In the genomic region with DNA sequence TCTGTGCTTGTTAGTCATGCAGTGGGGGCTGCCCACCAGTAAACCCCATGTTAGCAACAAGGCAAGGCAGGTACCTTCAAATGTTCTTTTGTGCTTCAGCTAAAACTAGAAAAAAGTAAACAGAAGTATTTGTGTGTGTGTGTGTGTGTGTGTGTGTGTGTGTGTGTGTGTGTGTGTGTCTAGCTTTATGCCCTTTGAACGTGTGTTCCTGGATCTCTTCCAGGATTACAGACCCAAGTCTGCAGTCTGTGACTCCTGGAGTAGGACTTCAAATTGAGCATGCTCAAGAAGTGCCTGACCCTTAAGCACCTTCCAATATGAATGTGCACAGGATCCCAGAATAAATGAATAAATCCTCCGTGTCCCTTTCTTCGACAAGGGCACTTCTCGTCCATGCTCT, we compare ENCODE assay signal across 39 mouse cellular contexts. TPM values are rescaled to one million over a fixed set of nuclear protein-coding genes. Genes with fewer than 3 reads are reported as not detected.
"Had no signal": no experiment of that assay in that cellular context is flagged by ENCODE, and none has a peak within 500 bp of the region (broad histone marks: within the 10 kb centered on the region; RNA-seq: fewer than 3 reads in every experiment).

No protein-coding gene starts in this region.

- H3K4me3 ChIP-seq: forebrain, embryonic 15.5 days; heart, adult 2 months; heart, embryonic 13.5 days; heart, embryonic 15.5 days; hindbrain, embryonic 13.5 days; hindbrain, embryonic 15.5 days; limb, embryonic 13.5 days; limb, embryonic 15.5 days had no signal

- H3K9ac ChIP-seq: forebrain, embryonic 15.5 days; forebrain, postnatal 0 days; heart, embryonic 13.5 days; heart, embryonic 15.5 days; hindbrain, embryonic 13.5 days; hindbrain, embryonic 15.5 days; limb, embryonic 13.5 days; limb, embryonic 15.5 days; liver, embryonic 14.5 days had no signal

- DNase-seq: forebrain, postnatal 0 days; gastrocnemius, postnatal 14 days; gastrocnemius, postnatal 36 days; heart, adult 2 months; heart, postnatal 14 days; heart, postnatal 36 days; kidney, adult 11 months; layer of hippocampus, adult 9-11 months; layer of hippocampus, postnatal 36 days; left cerebral cortex, postnatal 4 days; lung, adult 18-20 months had no signal

- ATAC-seq: forebrain, embryonic 15.5 days; forebrain, postnatal 0 days; hindbrain, postnatal 0 days; intestine, embryonic 16.5 days had no signal

- H3K9me3 ChIP-seq: forebrain, embryonic 15.5 days; heart, embryonic 13.5 days; heart, embryonic 15.5 days; hindbrain, embryonic 13.5 days; hindbrain, embryonic 15.5 days; limb, embryonic 13.5 days; limb, embryonic 15.5 days had no signal

- H3K4me2 ChIP-seq: forebrain, embryonic 15.5 days; heart, embryonic 11.5 days; heart, embryonic 13.5 days; heart, embryonic 15.5 days; hindbrain, embryonic 13.5 days; hindbrain, embryonic 15.5 days; limb, embryonic 13.5 days; limb, embryonic 15.5 days had no signal

- H3K36me3 ChIP-seq: forebrain, embryonic 15.5 days; heart, embryonic 13.5 days; heart, embryonic 15.5 days; hindbrain, embryonic 13.5 days; hindbrain, embryonic 15.5 days; limb, embryonic 13.5 days; limb, embryonic 15.5 days had no signal

- H3K27me3 ChIP-seq: forebrain, embryonic 15.5 days; heart, embryonic 13.5 days; heart, embryonic 15.5 days; hindbrain, embryonic 13.5 days; hindbrain, embryonic 15.5 days; limb, embryonic 13.5 days; limb, embryonic 15.5 days had no signal

- H3K27ac ChIP-seq: forebrain, embryonic 15.5 days; heart, adult 2 months; heart, embryonic 13.5 days; heart, embryonic 15.5 days; hindbrain, embryonic 13.5 days; hindbrain, embryonic 15.5 days; hindbrain, postnatal 0 days; limb, embryonic 13.5 days; limb, embryonic 15.5 days; liver, embryonic 14.5 days had no signal

RNA-seq across cellular contexts. Expression of gene Fbxw21, which starts 34.8 kb away (rescaled TPM):
- total RNA-seq: forebrain, postnatal 0 days; gastrocnemius, adult 18-20 months; gastrocnemius, adult 8-10 months; gastrocnemius, postnatal 14 days; gastrocnemius, postnatal 36 days; heart, adult 2 months; heart, postnatal 14 days; heart, postnatal 36 days; hematopoietic stem cell, adult 5-6 weeks; hindbrain, postnatal 0 days; layer of hippocampus, adult 18-20 months; layer of hippocampus, adult 8-10 months; layer of hippocampus, postnatal 14 days; layer of hippocampus, postnatal 36 days; left cerebral cortex, adult 18-20 months; left cerebral cortex, adult 8-10 months; left cerebral cortex, postnatal 10 days; left cerebral cortex, postnatal 25 days; left cerebral cortex, postnatal 4 days had no signal
- polyA plus RNA-seq: forebrain, embryonic 15.5 days; forebrain, postnatal 0 days; gonadal fat pad, adult 2 months; heart, adult 2 months; heart, embryonic 11.5 days; heart, embryonic 13.5 days; heart, embryonic 15.5 days; heart, postnatal 0 days; hindbrain, embryonic 11.5 days; hindbrain, embryonic 13.5 days; hindbrain, embryonic 15.5 days; hindbrain, postnatal 0 days; intestine, embryonic 14.5 days; intestine, embryonic 16.5 days; kidney, embryonic 16.5 days; large intestine, adult 2 months; limb, embryonic 11.5 days; limb, embryonic 13.5 days; limb, embryonic 15.5 days; liver, embryonic 14.5 days had no signal
